18 mouse cellular contexts compared by ENCODE assay signal in the genomic region with DNA sequence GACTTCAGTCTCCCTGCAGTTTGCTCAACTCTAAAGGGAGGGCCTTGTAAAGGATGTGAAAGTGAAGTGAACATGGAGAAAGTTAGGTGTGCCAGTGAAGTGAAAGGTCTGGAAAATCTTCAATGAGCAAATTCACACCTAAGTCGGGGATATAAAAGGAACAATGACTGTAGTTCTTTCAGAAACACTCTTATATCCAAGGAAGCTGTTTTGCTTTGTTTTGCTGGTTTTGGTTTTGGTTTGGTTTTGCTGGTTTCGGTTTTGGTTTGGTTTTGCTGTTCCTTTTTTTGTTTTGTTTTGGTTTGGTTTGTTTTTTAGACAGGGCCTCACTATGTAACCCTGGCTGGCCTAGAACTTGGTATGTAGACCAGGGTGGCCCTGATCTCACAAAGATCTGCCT.
A peak's percentile ranks its signal among the peaks of the same experiment; 100 is the strongest.
DNase-seq lines count a peak whose midpoint lies in the region; ATAC-seq and TF ChIP-seq lines count a peak whose summit lies in the region.
"Had no signal": no experiment of that assay in that cellular context is flagged by ENCODE, and none has a peak within 500 bp of the region (broad histone marks: within the 10 kb centered on the region; RNA-seq: fewer than 3 reads in every experiment).

No protein-coding gene starts in this region.

- ATAC-seq in activated CD4-positive, CD25-positive, alpha-beta regulatory T cell, adult 4 months = peak; percentile 77
- no peak for ATAC-seq in liver, embryonic 14.5 days (ENCODE audit: insufficient read depth)
- ATAC-seq in forebrain, embryonic 13.5 days = no peak
- ATAC-seq in intestine, postnatal 0 days = no peak

- no peak for TF ChIP-seq CTCF in spleen, adult 2 months (IDR thresholded peaks at IDR 0.05; ENCODE audit: extremely low read depth, insufficient read depth, insufficient read length, insufficient replicate concordance)
- TF ChIP-seq CTCF in liver, embryonic 14.5 days (IDR thresholded peaks at IDR 0.05; ENCODE audit: low read depth) = no peak
- TF ChIP-seq CTCF in intestine, postnatal 0 days (IDR thresholded peaks at IDR 0.05; ENCODE audit: low read depth) = no peak

- 16% methylated on average over 2 of the region's 2 CpGs for WGBS in spleen, adult 2 months
- 53% methylated on average over 2 of the region's 2 CpGs for WGBS in liver, embryonic 14.5 days (ENCODE audit: insufficient replicate concordance)
- 88% methylated on average over 2 of the region's 2 CpGs for WGBS in forebrain, embryonic 13.5 days
- 85% methylated on average over 2 of the region's 2 CpGs for WGBS in intestine, postnatal 0 days

- no peak for TF ChIP-seq POLR2A in spleen, adult 2 months (IDR thresholded peaks at IDR 0.05; ENCODE audit: low read depth, low read length)

- peak overlapping the region; percentile 34; the same call in 1 of the 2 replicates for H3K27ac ChIP-seq in spleen, adult 2 months (ENCODE audit: insufficient read depth, low read length)
- H3K27ac ChIP-seq in liver, embryonic 14.5 days = no peak overlapping the region
- no peak overlapping the region for H3K27ac ChIP-seq in forebrain, embryonic 13.5 days
- H3K27ac ChIP-seq in intestine, postnatal 0 days (ENCODE audit: low read depth, low read length) = no peak overlapping the region
- H3K27ac ChIP-seq: embryonic facial prominence, embryonic 15.5 days; neural tube, embryonic 13.5 days had no signal

- no peak overlapping the region for H3K4me3 ChIP-seq in spleen, adult 2 months (ENCODE audit: extremely low read depth, insufficient read depth, insufficient read length)
- H3K4me3 ChIP-seq in liver, embryonic 14.5 days (ENCODE audit: insufficient read depth in 1 of 2, low read depth in 2 of 2, low read length in 2 of 2) = no peak overlapping the region
- no peak overlapping the region for H3K4me3 ChIP-seq in forebrain, embryonic 13.5 days
- no peak overlapping the region for H3K4me3 ChIP-seq in intestine, postnatal 0 days (ENCODE audit: low read depth, low read length)
- H3K4me3 ChIP-seq: embryonic facial prominence, embryonic 15.5 days; neural tube, embryonic 13.5 days had no signal

- peak overlapping the region; percentile 3; the same call in 1 of the 2 replicates for H3K4me2 ChIP-seq in liver, embryonic 14.5 days (ENCODE audit: low read depth)
- H3K4me2 ChIP-seq in forebrain, embryonic 13.5 days = no peak overlapping the region
- H3K4me2 ChIP-seq in intestine, postnatal 0 days (replicated peaks; ENCODE audit: low read depth) = no peak overlapping the region
- H3K4me2 ChIP-seq: embryonic facial prominence, embryonic 15.5 days; heart, embryonic 11.5 days; neural tube, embryonic 13.5 days had no signal

- H3K9ac ChIP-seq in liver, embryonic 14.5 days (replicated peaks) = no peak overlapping the region; the same call in 1 of the 2 replicates
- no peak overlapping the region for H3K9ac ChIP-seq in forebrain, embryonic 13.5 days
- H3K9ac ChIP-seq in intestine, postnatal 0 days (ENCODE audit: low read depth, low read length) = no peak overlapping the region
- H3K9ac ChIP-seq: embryonic facial prominence, embryonic 15.5 days; neural tube, embryonic 13.5 days had no signal

- H3K36me3 ChIP-seq in spleen, adult 2 months (ENCODE audit: control insufficient read depth, insufficient read depth, low read length) = no peaks in the 10 kb centered on the region
- no peaks in the 10 kb centered on the region for H3K36me3 ChIP-seq in liver, embryonic 14.5 days (replicated peaks; ENCODE audit: control insufficient read depth, insufficient read depth, low read depth)
- H3K36me3 ChIP-seq in splenic B cell, adult 2 months (ENCODE audit: control insufficient read depth, insufficient read depth, low read length, poor library complexity, severe bottlenecking) = no peaks in the 10 kb centered on the region
- no peaks in the 10 kb centered on the region for H3K36me3 ChIP-seq in forebrain, embryonic 13.5 days (ENCODE audit: poor library complexity, severe bottlenecking)
- no peaks in the 10 kb centered on the region for H3K36me3 ChIP-seq in intestine, postnatal 0 days (ENCODE audit: control insufficient read depth, insufficient read depth)
- H3K36me3 ChIP-seq: embryonic facial prominence, embryonic 15.5 days; neural tube, embryonic 13.5 days had no signal

- no peak for TF ChIP-seq EP300 in liver, embryonic 14.5 days (IDR thresholded peaks at IDR 0.05; ENCODE audit: low read depth)

- no peaks in the 10 kb centered on the region for H3K27me3 ChIP-seq in spleen, adult 2 months (ENCODE audit: control insufficient read depth, insufficient read depth, low read length)
- H3K27me3 ChIP-seq in liver, embryonic 14.5 days (ENCODE audit: control insufficient read depth, insufficient read depth, low read length) = no peaks in the 10 kb centered on the region
- H3K27me3 ChIP-seq in splenic B cell, adult 2 months (ENCODE audit: control insufficient read depth, insufficient read depth, low read length, poor library complexity, severe bottlenecking) = no peaks in the 10 kb centered on the region
- no peaks in the 10 kb centered on the region for H3K27me3 ChIP-seq in forebrain, embryonic 13.5 days
- no peaks in the 10 kb centered on the region for H3K27me3 ChIP-seq in intestine, postnatal 0 days (replicated peaks; ENCODE audit: control insufficient read depth, insufficient read depth, low read length)
- H3K27me3 ChIP-seq: embryonic facial prominence, embryonic 15.5 days; neural tube, embryonic 13.5 days had no signal

- peaks cover 8% of the 10 kb centered on the region for H3K4me1 ChIP-seq in spleen, adult 2 months (ENCODE audit: control insufficient read depth, insufficient read depth, insufficient read length)
- peaks cover 2 to 8% of the 10 kb centered on the region in 2 experiments; a peak in 3 of 4 replicates for H3K4me1 ChIP-seq in liver, embryonic 14.5 days (replicated peaks; ENCODE audit: control insufficient read depth in 2 of 2, insufficient read depth in 2 of 2, low read length in 1 of 2)
- peaks cover 3% of the 10 kb centered on the region for H3K4me1 ChIP-seq in forebrain, embryonic 13.5 days
- H3K4me1 ChIP-seq in intestine, postnatal 0 days (replicated peaks; ENCODE audit: control insufficient read depth, insufficient read depth, low read length) = no peaks in the 10 kb centered on the region
- H3K4me1 ChIP-seq: embryonic facial prominence, embryonic 15.5 days had no signal

- DNase-seq in spleen, adult 2 months (ENCODE audit: low read depth in 1 of 2, low spot score in 2 of 2) = peak in 1 of 2 experiments; percentile 47
- DNase-seq in spleen, postnatal 14 days (ENCODE audit: low spot score in 2 of 2) = no peak
- DNase-seq in liver, embryonic 14.5 days (ENCODE audit: low read depth in 3 of 3, low spot score in 3 of 3) = no peak
- peak; percentile 69 for DNase-seq in splenic B cell, adult 2 months (ENCODE audit: low read depth, low spot score)
- no peak for DNase-seq in lung, adult 18-20 months
- DNase-seq: cerebellum, adult 11-12 months; gastrocnemius, postnatal 10 days; heart, postnatal 4 days; left cerebral cortex, postnatal 4 days; midbrain, embryonic 14.5 days; retina, postnatal 1 day; spleen, adult 18-20 months had no signal

- no peaks in the 10 kb centered on the region for H3K9me3 ChIP-seq in liver, embryonic 14.5 days (ENCODE audit: control insufficient read depth, low read length)
- no peaks in the 10 kb centered on the region for H3K9me3 ChIP-seq in forebrain, embryonic 13.5 days (replicated peaks)
- H3K9me3 ChIP-seq in intestine, postnatal 0 days (ENCODE audit: control insufficient read depth) = no peaks in the 10 kb centered on the region
- H3K9me3 ChIP-seq: embryonic facial prominence, embryonic 15.5 days; neural tube, embryonic 13.5 days had no signal
